Mouse (Mus musculus) adrenal gland, postnatal 14 days (tissue): Measurements from ENCODE around the gene Wipf1. TPM values are rescaled to one million over a fixed set of nuclear protein-coding genes. Genes with fewer than 3 reads are reported as not detected.

ENCODE experiments used
- DNase-seq: peaks from one replicate; pipeline ENCODE4 v3.0.0; 2021; ENCODE audit warnings: mixed read lengths
- total RNA-seq: library from RNA; stranded (reverse); gene quantifications from 2 replicates; pipeline ENCODE4 v1.2.3, GENCODE M21; 2021

Gene Wipf1
- total RNA-seq, 1 experiment from 2014 or later: 21.6 TPM

DNA sequence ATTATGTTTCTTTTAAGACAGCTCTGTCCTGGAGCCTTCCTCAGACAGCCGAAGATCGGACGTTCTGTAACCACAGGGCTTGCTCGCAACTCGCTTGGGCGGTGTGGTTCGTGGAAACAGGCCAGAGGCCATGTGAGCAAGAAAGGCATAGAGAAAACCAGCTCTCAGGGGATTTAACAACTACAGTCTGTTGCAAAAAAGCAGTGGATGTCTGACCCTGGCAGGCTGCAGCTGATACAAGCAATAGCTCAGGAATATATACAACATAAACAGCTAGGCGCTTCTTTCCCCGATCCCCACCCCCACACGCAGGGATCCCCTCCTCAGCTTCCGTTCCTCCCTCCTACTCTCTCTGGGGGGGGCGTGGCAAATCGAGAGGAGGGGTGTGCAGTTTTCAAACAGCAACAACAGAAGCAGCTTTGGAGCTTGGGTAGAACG lies 97.6 kb downstream of the Wipf1 start:
- peak; percentile 29 for DNase-seq

DNA sequence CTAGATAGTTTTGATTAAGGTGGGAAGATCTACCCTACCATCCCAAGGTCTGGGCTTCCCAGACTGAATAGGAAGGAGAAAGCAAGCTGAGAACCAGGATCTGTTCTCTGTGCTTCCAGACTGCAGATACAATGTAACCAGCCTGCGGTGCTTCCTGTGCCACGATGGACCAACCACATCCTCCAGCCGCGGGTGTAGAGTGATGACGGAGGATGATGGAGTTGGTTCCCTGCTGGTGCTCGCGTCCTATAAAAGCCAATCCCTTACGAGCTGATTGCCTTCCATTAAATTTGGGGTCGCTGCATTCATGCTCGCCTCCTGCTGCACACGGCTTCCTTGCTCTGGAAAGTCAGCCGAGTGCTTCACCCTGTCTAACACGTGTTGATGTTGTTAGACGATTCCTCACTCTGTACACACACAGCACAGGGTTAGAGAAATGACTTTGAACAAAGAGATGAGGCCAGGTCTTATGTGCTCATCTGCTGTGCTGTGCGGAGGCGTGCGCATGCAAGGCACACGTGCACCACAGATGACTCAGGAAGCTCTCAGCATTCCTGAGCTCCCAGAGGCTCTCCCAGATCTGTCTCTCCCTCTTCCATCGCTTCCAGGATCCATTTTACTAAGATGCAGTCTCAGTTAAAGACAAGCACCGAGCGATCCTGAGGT lies 100.6 kb downstream of the Wipf1 start:
- peak; percentile 35 for DNase-seq

DNA sequence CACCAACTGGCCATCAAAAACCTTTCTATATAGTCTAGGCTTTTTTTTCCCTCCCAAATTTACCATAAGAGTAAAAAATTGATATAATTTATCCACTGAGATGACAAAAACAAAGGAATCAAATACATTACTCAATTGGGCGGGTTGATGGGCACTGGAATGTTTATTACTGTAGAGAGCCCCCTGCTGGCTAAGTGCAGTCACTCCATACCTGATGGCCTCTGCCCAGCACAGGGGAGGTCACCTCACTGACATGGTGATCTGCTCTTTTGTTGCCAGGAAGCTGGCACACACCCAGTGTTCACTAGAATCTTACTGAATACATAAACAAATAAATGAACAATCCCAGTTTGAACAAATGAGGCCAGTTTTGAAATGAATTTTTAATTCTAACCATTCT lies 102.2 kb downstream of the Wipf1 start:
- peak; percentile 75 for DNase-seq

DNA sequence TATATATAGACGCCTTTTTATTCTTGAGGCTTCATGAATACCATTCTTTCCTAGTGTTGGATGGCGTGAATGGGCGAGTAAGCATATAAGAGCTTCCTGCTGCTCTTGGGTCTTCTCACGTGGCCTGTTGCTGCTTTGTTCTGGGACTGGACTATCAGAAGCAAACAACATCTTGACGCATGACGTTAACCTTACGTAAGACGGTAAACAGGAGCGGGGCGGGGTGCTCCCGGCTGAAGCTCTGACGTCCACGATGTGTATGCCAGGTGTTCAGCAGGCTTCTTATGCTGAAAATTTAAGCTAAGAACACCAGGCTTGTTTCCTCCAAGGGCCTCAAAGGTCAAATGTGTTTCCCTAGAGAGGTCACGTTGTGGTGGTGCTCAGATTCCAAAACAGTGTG lies 103.7 kb downstream of the Wipf1 start:
- no peak for DNase-seq

DNA sequence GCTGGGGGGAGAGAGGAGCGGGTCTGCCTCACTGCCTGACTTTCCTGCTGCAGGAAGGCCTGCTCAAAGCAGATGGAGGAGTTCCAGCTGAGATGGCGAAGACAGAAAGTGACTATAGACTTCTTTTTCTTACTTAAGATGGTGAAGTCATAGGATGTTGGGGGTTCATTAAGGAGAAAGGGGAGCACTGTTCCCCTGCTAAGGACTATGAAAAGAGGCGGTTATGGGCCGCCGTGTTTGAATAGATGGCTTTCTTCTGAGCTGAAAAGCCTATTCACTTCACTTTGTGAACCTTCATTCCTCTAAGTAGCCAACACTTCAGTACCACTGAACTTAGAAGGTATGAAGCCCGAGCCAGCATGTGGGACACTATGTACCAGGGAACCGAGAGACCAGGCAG lies 109.8 kb downstream of the Wipf1 start:
- DNase-seq: no peak

DNA sequence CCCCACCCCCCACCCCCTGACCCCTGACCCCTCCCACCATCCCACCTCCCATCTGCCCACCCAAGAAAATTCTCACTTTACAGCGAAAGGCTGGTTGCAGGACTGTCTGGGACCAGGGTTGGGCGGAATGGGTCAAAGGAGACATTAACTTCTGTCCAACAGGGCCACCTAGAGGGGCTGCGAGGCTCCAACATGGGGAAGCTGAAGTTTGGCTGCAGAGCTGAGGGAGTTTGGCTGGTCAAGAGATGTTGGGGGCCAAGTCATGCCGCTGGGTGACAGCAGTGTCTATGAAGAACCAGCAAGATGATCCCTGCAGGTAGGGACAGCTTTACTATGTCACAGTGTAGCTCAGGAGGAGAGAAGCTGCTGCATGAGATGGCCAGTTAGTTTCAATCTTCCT lies 110.2 kb downstream of the Wipf1 start:
- peak; percentile 57 for DNase-seq

DNA sequence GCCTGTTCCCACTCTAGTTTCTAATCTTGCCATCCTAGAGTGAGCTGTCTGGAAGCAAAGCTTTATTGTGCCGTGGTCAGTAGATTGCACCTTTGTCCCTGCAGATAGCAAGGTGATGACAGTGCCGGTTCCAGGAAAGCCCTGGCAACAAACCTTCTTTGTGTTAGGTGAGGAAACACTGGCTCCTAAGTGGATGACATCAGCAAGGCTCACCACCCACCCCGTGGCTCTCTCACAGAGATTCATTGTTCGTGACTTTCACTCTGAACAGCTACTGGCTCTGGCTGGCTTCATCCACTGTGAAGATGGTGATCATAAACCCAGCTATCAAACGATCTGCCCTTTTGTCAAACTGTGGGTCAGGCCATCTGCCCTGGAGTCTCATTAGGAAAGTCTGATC lies 113.6 kb downstream of the Wipf1 start:
- DNase-seq: no peak

DNA sequence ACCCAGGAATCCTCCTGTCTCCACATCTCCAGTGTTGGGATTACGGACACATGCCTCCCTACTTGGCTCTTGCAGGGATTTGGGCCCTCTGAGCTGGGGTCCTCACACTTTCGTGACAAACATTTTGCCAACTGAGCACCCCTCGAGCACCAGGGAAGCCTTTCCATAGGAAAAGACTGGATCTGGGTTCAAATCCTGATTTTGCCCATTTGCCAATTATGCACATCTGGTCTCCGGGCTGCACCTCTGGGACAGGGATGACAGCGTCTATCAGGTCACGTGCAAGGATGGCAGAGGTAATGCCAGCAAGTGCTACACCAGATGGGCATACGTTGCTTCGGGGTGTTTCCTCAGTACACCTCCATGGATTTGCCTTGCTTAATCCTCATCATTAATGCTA lies 119.5 kb downstream of the Wipf1 start:
- no peak for DNase-seq

DNA sequence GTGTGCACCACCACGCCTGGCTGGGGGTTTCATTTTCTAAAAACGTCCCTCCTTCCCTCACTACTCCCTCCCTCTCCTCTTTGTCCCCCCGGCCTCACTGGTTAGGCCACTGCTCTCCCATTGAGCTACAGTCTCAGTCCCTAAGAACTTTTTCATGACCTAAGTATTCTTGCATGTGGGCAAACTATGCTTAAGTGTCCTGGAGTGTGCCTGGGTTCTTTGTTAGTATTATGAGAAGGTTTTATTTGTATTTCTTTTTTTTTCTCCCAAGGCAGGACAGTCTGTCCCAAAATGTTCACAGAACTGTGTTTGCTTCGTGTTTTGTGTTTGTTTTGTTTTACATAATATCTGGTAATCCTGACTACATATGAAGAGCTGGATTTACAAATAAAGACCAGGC lies 121.9 kb downstream of the Wipf1 start:
- DNase-seq: no peak

DNA sequence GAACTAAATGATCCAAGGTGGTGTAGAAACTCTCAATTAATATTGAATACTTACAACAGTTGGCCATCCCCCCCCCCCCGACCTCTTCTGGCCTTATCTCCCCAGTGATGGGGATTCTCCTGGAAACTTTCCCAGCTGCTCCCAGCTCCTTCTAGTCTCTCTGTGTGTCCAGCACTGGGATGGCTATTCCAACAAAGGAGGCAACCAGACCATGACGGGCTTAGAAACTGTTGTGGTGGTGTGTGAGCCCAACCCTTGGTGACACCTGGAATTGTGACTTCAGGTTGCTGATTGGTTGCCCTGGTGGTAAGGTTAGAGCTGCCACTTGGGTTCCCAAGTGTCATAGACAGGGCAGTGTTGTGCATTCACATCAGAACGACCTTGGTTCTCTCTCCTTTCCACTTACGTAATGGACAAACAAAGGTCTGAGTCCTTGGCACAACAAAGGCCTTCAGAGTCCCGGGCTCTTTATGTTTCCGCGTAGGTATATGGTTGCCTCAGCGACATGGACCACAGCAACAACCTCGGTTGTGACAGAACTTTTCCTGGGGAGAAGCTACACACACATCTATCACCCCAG lies 123.1 kb downstream of the Wipf1 start:
- DNase-seq: no peak

DNA sequence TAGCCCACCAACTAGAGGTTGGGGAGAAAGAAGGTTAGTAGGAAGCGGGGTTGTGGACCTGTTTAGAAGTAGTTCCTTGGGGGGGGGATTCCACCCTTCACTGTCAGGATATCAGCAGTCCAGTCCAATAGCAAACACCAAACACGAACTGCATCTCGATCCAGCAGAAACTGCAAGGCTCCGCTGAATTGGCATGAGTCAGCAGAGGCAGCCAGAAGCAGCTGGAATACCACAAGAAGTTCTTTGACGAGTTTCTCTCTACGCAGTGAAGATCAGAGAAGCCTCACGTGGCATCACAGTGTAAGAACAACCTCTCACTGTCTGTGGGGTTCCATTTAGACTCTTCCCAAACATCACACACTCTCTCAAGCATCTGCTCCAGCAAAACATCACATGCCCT lies 124.6 kb downstream of the Wipf1 start:
- no peak for DNase-seq

DNA sequence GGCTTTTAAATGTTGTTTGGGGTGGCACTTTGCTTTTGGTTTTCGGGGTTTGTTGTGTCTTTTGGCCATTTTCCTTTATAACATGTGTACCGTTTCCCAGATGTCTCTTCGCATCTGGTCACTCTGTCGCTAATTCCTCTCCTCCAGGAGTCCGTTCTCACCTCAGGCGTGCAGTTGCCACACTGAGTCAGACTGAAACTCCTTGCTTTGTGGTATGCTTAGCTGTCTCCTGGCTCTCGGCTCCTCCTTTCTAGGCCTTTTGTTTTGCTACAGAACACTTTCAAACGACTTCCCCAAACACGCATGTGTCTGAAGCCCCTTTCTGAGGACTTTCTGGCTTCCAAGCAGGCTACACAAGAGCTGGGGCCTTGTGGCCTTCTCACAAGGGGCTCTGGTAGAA lies 125.1 kb downstream of the Wipf1 start:
- no peak for DNase-seq

DNA sequence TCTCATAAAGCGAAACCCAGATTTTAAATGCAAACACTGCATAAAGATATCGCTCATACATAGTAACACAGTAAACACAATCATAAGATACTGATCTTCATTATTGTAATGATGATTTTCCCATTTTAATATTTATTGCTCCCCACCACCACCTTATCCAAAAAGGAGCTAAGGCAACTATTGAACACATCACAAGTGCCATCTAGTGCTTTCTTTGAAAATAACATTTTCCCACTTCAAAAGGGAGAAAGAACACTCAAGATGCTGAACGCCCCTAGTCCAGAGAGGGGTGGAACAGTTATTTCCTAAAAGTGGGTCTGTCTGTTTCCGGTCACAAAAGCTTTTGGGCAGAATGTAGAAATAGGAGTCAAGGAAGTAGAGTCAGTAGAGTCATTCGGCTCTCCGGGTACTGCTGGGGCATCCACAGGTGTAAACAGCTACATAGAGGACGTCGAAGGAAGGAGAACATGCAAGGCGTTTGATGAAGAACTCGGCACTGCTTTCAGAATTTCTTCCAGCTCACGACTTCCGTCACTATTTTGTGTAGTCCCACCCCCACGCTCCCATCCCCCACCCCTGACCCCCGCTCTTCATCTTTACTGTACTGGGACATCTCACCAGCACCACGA lies 126.0 kb downstream of the Wipf1 start:
- no peak for DNase-seq

DNA sequence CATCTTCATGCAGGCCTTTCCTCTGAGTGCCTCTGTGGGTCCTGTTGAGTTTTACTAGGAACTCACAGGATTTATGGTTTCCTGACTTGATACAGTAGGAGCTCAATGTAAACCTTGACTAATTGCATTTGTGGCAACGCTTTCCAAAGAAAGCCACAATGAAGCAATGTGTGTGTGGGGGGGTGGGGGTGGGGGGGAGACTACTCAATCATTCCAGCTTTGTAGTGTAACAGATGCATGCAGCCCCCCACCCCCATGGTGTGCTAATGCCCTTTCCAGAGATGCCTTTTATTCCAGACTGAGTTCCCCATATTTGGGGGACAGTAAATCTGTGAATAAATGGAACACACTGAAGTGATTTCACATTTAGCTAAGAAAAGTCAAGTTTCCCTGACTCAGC lies 127.8 kb downstream of the Wipf1 start:
- DNase-seq: no peak

DNA sequence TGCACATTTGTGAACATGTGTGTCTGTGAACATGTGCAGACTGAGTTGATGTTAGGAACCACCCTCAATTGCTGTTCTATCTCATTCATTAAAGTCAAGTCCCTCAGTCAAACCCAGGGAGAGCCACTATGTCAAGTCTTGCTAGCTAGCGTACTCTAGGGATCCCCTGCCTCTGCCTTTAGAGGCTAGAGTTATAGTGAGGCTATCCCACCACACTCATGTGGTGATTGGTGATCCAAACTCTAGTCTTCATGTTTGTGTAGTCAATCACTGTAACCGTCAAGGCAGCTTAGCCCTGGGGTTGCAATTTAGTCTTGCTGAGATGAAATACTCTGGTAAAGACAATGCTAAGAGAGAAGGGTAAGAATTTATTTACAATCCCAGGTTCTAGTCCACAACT lies 132.1 kb downstream of the Wipf1 start:
- DNase-seq: no peak

DNA sequence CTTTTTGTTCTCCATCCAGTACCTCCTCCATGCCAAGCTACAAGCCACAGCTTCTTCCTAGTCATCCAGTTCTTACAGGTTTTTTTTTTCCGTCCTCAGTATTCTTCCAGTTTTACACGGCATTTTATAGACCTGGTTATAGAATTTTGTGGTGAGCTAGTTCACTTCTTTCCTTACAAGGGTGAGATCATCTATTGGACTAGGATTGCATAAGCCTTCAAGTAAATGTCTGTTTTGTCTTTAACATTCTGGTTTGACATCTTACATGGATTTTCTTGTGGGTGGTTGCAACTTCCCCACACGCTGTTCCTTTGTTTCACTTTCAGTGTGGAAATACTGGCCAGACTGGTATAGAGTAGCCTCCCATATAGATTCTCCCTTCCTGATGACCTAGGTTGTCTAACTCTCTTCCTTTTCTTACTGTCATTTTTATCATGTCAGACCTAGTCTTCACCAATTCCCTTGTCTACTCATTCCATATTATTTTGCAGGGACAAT lies 132.7 kb downstream of the Wipf1 start:
- no peak for DNase-seq

DNA sequence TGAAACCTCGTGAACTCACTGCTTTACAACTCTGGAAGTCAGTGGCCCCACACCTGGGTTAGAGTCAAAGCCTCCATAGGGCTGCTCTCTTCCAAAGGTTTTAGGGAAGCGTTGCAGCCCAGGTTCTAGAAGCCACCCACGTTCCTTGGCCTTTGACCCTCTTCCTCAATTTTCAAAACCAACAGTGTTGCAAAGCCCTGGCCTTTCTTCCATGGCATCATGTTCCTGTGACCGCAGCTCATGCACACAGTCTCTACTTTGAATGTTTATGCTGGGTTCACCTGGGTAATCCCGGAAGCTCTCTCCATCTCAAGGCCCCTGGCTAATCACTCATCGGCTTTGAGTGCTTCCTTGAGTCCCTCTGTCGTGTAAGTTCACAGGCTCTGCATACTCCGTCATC lies 134.0 kb downstream of the Wipf1 start:
- DNase-seq: no peak

DNA sequence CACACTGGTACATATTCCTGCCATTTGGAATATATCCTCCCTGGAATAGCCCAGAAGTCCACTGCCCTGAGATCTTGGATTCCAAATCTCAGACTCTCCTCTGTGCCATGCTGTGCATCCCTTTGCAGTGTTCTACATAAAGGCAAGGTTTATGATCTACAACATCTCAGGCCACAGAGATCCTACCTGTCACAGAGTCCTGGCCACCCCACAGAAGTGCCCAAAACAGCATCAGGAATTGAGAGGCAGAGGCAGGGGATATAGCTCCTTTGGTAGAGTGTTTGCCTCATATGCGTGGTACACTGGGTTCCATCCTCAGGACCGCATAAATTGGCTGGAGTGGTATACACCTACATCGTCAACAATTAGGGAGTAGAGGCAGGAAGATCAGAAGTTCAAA lies 135.1 kb downstream of the Wipf1 start:
- no peak for DNase-seq

DNA sequence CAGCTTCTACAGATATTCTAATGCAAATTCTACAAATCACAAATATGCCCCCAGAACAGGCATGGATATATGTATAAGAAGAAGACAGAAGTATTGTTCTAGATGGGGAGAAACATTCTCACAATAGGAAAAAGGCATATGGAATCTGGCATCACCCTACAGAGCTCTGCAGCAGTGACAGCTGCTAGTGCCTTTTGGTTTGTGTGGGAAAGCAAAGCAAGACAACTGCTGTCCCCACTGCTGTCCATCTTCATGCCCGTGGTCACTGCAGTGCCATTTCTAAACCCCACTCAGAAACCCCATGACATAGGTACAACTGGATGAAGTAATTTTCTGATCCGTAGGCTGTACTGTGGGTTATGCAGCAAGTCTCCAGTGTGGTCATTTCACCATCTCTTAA lies 136.8 kb downstream of the Wipf1 start:
- no peak for DNase-seq

DNA sequence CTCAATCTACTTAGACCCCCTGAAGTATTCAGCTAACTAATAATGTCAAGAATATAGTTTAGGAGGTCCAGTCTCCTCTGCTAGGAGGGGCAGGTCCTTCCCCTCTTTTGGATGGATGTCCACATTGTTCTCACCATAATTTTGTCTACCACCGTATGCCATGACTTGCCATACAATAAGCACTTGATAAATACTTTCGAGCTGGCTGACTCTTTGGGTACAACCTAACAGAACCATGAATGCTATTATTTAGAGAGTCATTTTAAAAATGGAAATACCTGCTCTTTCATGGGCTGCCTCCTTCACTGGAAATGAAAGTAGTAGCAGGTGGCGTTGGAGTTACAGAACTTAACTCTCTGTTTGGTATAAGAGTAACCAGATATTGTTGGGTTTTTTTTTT lies 139.6 kb downstream of the Wipf1 start:
- DNase-seq: no peak

DNA sequence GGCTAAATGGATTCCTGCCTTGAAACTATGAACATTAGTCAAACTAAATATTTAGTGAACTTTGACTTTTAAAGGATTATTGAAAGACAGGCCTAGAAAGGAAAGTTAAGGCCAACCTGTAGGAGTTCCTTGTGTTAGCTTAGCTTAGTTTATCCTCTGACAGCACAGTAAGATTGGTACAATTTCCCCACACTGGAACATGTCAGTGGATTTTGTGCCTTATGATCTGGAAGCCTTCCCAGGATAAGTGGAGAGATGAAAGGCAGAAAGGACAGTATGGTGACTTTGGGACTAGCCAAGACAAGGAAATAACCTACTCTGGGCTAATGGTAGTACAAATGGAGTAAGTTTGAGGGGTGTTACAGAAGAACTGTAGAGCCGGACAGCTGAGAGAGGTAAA lies 141.7 kb downstream of the Wipf1 start:
- no peak for DNase-seq

DNA sequence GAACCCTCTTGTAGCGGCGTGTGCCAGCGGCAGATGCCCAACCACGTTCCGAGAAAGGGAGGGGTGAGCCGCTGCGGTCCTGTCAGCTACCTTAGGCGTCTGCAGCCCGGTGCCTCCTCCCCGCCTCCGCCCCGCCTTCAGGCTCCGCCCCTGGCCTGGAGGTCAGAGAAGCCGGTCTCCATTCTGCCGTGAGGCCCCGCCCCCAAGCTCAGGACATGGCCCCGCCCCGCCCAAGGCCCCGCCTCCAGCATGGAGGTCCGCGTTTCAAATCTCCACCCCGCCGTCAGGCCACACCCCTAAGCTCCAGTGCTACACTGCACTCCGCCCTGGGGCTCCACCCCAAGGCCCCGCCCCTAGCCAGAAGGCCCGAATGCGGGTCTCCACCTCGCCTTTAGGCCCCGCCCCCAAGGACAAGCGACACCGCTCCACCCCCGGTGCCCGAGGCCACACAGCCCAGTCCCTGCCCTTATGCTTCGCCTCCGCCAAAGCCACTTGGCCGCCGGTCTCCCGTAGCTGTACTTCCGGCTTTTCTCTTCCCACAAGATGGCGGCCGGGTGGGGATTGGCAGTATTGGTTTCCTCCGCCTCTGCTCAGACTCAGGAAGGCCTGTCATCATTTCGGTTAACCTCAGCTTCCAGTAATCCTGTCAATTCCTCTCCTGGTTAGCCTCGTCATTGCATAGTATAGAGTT lies 143.0 kb downstream of the Wipf1 start, which contains the start of gene Gpr155:
Gene Gpr155 (minus strand): TSS at position 217 of the 691 bp plus-strand sequence.
- DNase-seq: peak; percentile 100
